ENCODE assay signal across 8 mouse cellular contexts in genomic region chr11:76028072-76028465, GRCm38 (mm10). TPM values are rescaled to one million over a fixed set of nuclear protein-coding genes. Genes with fewer than 3 reads are reported as not detected.
DNase-seq lines count a peak whose midpoint lies in the region; ATAC-seq and TF ChIP-seq lines count a peak whose summit lies in the region.

No protein-coding gene starts in this region.

- no peak overlapping the region for H3K9ac ChIP-seq in CH12.LX (ENCODE audit: insufficient read depth, low read depth)
- peak overlapping the region; percentile 75 for H3K9ac ChIP-seq in embryonic facial prominence, embryonic 15.5 days
- H3K9ac ChIP-seq in intestine, postnatal 0 days (ENCODE audit: low read depth, low read length) = peak overlapping the region; percentile 74; the same call in 1 of the 2 replicates
- peak overlapping the region; percentile 57; the same call in 1 of the 2 replicates for H3K9ac ChIP-seq in midbrain, embryonic 16.5 days (ENCODE audit: low read depth, low read length)

- no peaks in the 10 kb centered on the region for H3K79me2 ChIP-seq in CH12.LX (replicated peaks; ENCODE audit: control insufficient read depth, extremely low read depth, insufficient read depth, poor library complexity, severe bottlenecking)

- dilution Hi-C loops in CH12.LX (cut with MboI; ENCODE audit: extremely low pct_ligation_motif_present, extremely low pct_unique_long_range_greater_than_20kb, low sequenced_read_pairs) = no loop called here

- H3K27ac ChIP-seq in CH12.LX (ENCODE audit: insufficient read depth, low read depth) = no peak overlapping the region
- H3K27ac ChIP-seq in embryonic facial prominence, embryonic 15.5 days (replicated peaks) = peak overlapping the region; percentile 90
- H3K27ac ChIP-seq in intestine, postnatal 0 days (ENCODE audit: low read depth, low read length) = peak overlapping the region; percentile 74
- H3K27ac ChIP-seq in midbrain, embryonic 16.5 days (ENCODE audit: low read length) = no peak overlapping the region

- no peak for ATAC-seq in embryonic facial prominence, embryonic 15.5 days (ENCODE audit: insufficient number of reproducible peaks, low FRiP score, low TSS enrichment, low read depth)
- ATAC-seq in intestine, postnatal 0 days = 0 out of 2 replicates have a peak, but pooled peaks have one; percentile 16
- ATAC-seq in midbrain, embryonic 16.5 days = 0 out of 2 replicates have a peak, but pooled peaks have one; percentile 27

- H3K27me3 ChIP-seq in CH12.LX (replicated peaks) = peaks cover 86% of the 10 kb centered on the region
- no peaks in the 10 kb centered on the region for H3K27me3 ChIP-seq in embryonic facial prominence, embryonic 15.5 days
- no peaks in the 10 kb centered on the region for H3K27me3 ChIP-seq in intestine, postnatal 0 days (replicated peaks; ENCODE audit: control insufficient read depth, insufficient read depth, low read length)
- H3K27me3 ChIP-seq in midbrain, embryonic 16.5 days (ENCODE audit: control insufficient read depth, insufficient read depth, low read depth, low read length) = peaks cover 5% of the 10 kb centered on the region; the same call in 1 of the 2 replicates

- H3K4me3 ChIP-seq in CH12.LX (replicated peaks in 1 of 3; ENCODE audit: low read depth in 2 of 3, low read length in 2 of 3, poor library complexity in 1 of 3) = peak overlapping the region in 1 of 3 experiments; percentile 17
- H3K4me3 ChIP-seq in embryonic facial prominence, embryonic 15.5 days (replicated peaks) = peak overlapping the region; percentile 79
- H3K4me3 ChIP-seq in intestine, postnatal 0 days (ENCODE audit: low read depth, low read length) = peak overlapping the region; percentile 82; the same call in 1 of the 2 replicates
- peak overlapping the region; percentile 64 for H3K4me3 ChIP-seq in midbrain, embryonic 16.5 days (ENCODE audit: low read depth, low read length)

- TF ChIP-seq RAD21 in CH12.LX (IDR thresholded peaks at IDR 0.05; ENCODE audit: low read depth, low read length) = no peak

- in situ Hi-C loops in CH12.LX (cut with MboI; ENCODE audit: low pct_ligation_motif_present, low pct_unique_long_range_greater_than_20kb, low sequenced_read_pairs) = loop anchor here (10.0 kb wide), 1 partner anchor 127 kb away; no protein-coding TSS in a partner anchor

- H3K36me3 ChIP-seq in CH12.LX (replicated peaks in 1 of 2; ENCODE audit: control insufficient read depth in 1 of 2, insufficient read depth in 1 of 2, low read length in 1 of 2) = no peaks in the 10 kb centered on the region
- peaks cover 13% of the 10 kb centered on the region for H3K36me3 ChIP-seq in embryonic facial prominence, embryonic 15.5 days
- H3K36me3 ChIP-seq in intestine, postnatal 0 days (ENCODE audit: control insufficient read depth, insufficient read depth) = peaks cover 2% of the 10 kb centered on the region; the same call in 1 of the 2 replicates
- H3K36me3 ChIP-seq in midbrain, embryonic 16.5 days (ENCODE audit: control insufficient read depth, insufficient read depth, low read length) = no peaks in the 10 kb centered on the region

- TF ChIP-seq CTCF in CH12.LX (conservative IDR thresholded peaks at IDR 0.05 in 1 of 2, IDR thresholded peaks at IDR 0.05 in 1 of 2; ENCODE audit: low read depth in 2 of 2, low read length in 2 of 2) = no peak
- TF ChIP-seq CTCF in intestine, postnatal 0 days (IDR thresholded peaks at IDR 0.05; ENCODE audit: low read depth) = no peak

- TF ChIP-seq EP300 in CH12.LX (IDR thresholded peaks at IDR 0.05; ENCODE audit: low read length) = no peak

- peaks cover 0 to 6% of the 10 kb centered on the region in 2 experiments; a peak in 1 of 4 replicates for H3K4me1 ChIP-seq in CH12.LX (ENCODE audit: control insufficient read depth in 1 of 2, insufficient read depth in 2 of 2)
- peaks cover 37% of the 10 kb centered on the region for H3K4me1 ChIP-seq in embryonic facial prominence, embryonic 15.5 days
- H3K4me1 ChIP-seq in intestine, postnatal 0 days (replicated peaks; ENCODE audit: control insufficient read depth, insufficient read depth, low read length) = no peaks in the 10 kb centered on the region
- H3K4me1 ChIP-seq in midbrain, embryonic 16.5 days (ENCODE audit: control insufficient read depth, insufficient read depth, low read length) = peaks cover 9% of the 10 kb centered on the region

- 2% methylated on average over 10 of the region's 14 CpGs for WGBS in embryonic facial prominence, embryonic 15.5 days
- 9% methylated on average over 12 of the region's 14 CpGs for WGBS in intestine, postnatal 0 days
- WGBS in midbrain, embryonic 16.5 days = 2% methylated on average over 10 of the region's 14 CpGs

- peak overlapping the region; percentile 52 for H3K4me2 ChIP-seq in CH12.LX (ENCODE audit: insufficient read depth, low read depth, poor library complexity, severe bottlenecking)
- H3K4me2 ChIP-seq in embryonic facial prominence, embryonic 15.5 days (replicated peaks) = peak overlapping the region; percentile 82
- H3K4me2 ChIP-seq in intestine, postnatal 0 days (replicated peaks; ENCODE audit: low read depth) = peak overlapping the region; percentile 98
- peak overlapping the region; percentile 67 for H3K4me2 ChIP-seq in midbrain, embryonic 16.5 days (ENCODE audit: low read length)

- no peaks in the 10 kb centered on the region for H3K9me3 ChIP-seq in CH12.LX (replicated peaks; ENCODE audit: low read length)
- no peaks in the 10 kb centered on the region for H3K9me3 ChIP-seq in embryonic facial prominence, embryonic 15.5 days (replicated peaks)
- no peaks in the 10 kb centered on the region for H3K9me3 ChIP-seq in intestine, postnatal 0 days (ENCODE audit: control insufficient read depth)
- no peaks in the 10 kb centered on the region for H3K9me3 ChIP-seq in midbrain, embryonic 16.5 days (replicated peaks; ENCODE audit: control insufficient read depth, low read length, poor library complexity, severe bottlenecking)

- peak; percentile 36 for DNase-seq in cerebellum, adult 9-10 months
- DNase-seq in cerebellum, postnatal 4 days (ENCODE audit: low spot score in 2 of 2) = no peak
- no peak for DNase-seq in CH12.LX (ENCODE audit: extremely low read depth)
- DNase-seq in adipocyte (ENCODE audit: low spot score) = no peak
- DNase-seq in right cerebral cortex, postnatal 36 days (ENCODE audit: low spot score in 2 of 2) = no peak

- TF ChIP-seq POLR2A in CH12.LX (IDR thresholded peaks at IDR 0.05; ENCODE audit: low read depth, low read length) = no peak

TF ChIP-seq in CH12.LX, 34 proteins besides CTCF, POLR2A, EP300 and RAD21:
- TF ChIP-seq POLR2AphosphoS2 (IDR thresholded peaks at IDR 0.05; ENCODE audit: low read depth, low read length) (no peak), SMC3 (IDR thresholded peaks at IDR 0.05; ENCODE audit: low read depth, low read length) (no peak), BHLHE40 (IDR thresholded peaks at IDR 0.05; ENCODE audit: low read depth, low read length) (no peak), IRF4 (IDR thresholded peaks at IDR 0.05; ENCODE audit: low read depth, low read length) (no peak), MAX (IDR thresholded peaks at IDR 0.05; ENCODE audit: low read length) (no peak), NELFE (IDR thresholded peaks at IDR 0.05; ENCODE audit: low read depth, low read length) (no peak), ZKSCAN1 (IDR thresholded peaks at IDR 0.05; ENCODE audit: borderline replicate concordance, low read depth, low read length) (no peak), CHD1 (IDR thresholded peaks at IDR 0.05; ENCODE audit: low read depth, low read length) (0 out of 2 replicates have a peak, but pooled peaks have one; percentile 1), CHD2 (IDR thresholded peaks at IDR 0.05; ENCODE audit: low read length) (no peak)

RNA-seq across cellular contexts. Expression of gene Rflnb, which starts 0.5 kb away (rescaled TPM):
- total RNA-seq in CH12.LX (2012; rRNA removed) (0.80 and 0.85 TPM in 2 replicates), CH12.LX (2014; rRNA removed) (0.19 and 0.26 TPM in 2 replicates)
- 0.31 and 0.69 TPM in 2 replicates for polyA plus RNA-seq in CH12.LX (2012; ENCODE audit: insufficient read length, low read depth)
- polyA plus RNA-seq in embryonic facial prominence, embryonic 15.5 days (2015; fragmentation: Nextera tagmentation; extraction: Ambion mirVana) = 55.6 and 56.7 TPM in 2 replicates
- 24.2 and 26.8 TPM in 2 replicates for polyA plus RNA-seq in intestine, postnatal 0 days (2015; fragmentation: Nextera tagmentation; extraction: Ambion mirVana)
- 12.7 and 13.5 TPM in 2 replicates for polyA plus RNA-seq in midbrain, embryonic 16.5 days (2015; fragmentation: Nextera tagmentation; extraction: Ambion mirVana)

RNA-seq across cellular contexts. Expression of gene 1700016K19Rik, which starts 28.4 kb away (rescaled TPM):
- total RNA-seq in CH12.LX (2012; rRNA removed) (0.76 TPM in 1 of 2 replicates, not detected in the other), CH12.LX (2014; rRNA removed) (not detected in 2 replicates)
- 0.53 TPM in 1 of 2 replicates, not detected in the other for polyA plus RNA-seq in CH12.LX (2012; ENCODE audit: insufficient read length, low read depth)
- 12.7 and 19.2 TPM in 2 replicates for polyA plus RNA-seq in embryonic facial prominence, embryonic 15.5 days (2015; fragmentation: Nextera tagmentation; extraction: Ambion mirVana)
- polyA plus RNA-seq in intestine, postnatal 0 days (2015; fragmentation: Nextera tagmentation; extraction: Ambion mirVana) = 0.17 TPM in 1 of 2 replicates, not detected in the other
- 6.0 and 7.0 TPM in 2 replicates for polyA plus RNA-seq in midbrain, embryonic 16.5 days (2015; fragmentation: Nextera tagmentation; extraction: Ambion mirVana)

Comparison
In these comparisons a context has a peak if more than half of its experiments do, and no peak if none do; other contexts are left out.
1. H3K27ac ChIP-seq: peak in embryonic facial prominence, embryonic 15.5 days (single experiment) and intestine, postnatal 0 days (single experiment); none in CH12.LX (single experiment) and midbrain, embryonic 16.5 days (single experiment).
2. Peak in every context shown above with its lines, with median percentiles within 50 percentile points of each other: H3K4me2 ChIP-seq.